Mouse (Mus musculus): ENCODE measurements around the gene Gm3250. TPM values are rescaled to one million over a fixed set of nuclear protein-coding genes. Genes with fewer than 3 reads are reported as not detected.

Gene Gm3250
- total RNA-seq, 2 experiments from 2014 or later = not detected

DNA sequence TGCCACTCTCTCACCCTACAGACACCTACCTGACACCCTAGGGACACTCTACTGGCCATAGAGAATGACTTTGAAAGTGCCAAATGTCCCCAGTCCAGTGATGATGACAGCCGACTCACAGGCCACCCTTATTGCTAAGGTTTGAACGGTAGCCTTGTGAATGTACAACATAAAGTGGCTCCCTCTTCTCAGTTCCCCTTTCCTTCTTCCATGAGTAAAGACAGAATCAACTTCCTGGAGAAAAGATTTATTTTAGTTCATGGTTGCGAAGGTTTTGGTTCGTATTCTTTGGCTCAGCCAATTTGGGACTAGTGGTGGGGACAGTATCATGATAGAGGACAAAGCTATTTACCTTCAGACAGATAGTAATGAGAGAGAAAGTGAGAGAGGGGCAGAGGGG, 43.4 kb downstream of the Gm3250 start:
- intact Hi-C loops (cut with DNase I) = no loop called here
- H3K27ac ChIP-seq = no peak overlapping the region
- DNase-seq (ENCODE audit: extremely low spot score in 1 of 2, low spot score in 2 of 2) = no peak
- no peak overlapping the region for H3K4me3 ChIP-seq
- no peak for TF ChIP-seq CTCF (IDR thresholded peaks at IDR 0.05)

DNA sequence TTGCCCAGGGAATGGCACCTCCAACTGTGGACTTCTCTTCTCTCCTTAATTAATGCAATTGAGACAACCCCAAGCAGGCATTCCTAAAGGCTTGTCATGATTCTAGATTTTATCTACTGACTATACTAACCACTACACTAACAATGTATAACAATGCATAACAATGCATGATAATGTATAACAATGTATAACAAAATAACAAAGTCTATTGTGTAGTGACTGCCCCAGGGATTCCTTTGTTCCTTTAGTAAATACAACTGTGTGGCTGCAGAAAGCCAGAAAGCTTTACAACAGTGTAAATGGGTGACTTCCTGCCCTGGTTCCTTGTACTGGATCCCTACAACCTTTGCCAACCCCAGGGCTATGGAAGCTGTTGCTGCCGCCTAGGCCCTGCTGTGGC, 46.4 kb downstream of the Gm3250 start:
- intact Hi-C loops (cut with DNase I) = no loop called here
- Histone ChIP-seq H3K27ac (no peak overlapping the region), H3K4me3 (no peak overlapping the region)
- no peak for DNase-seq (ENCODE audit: extremely low spot score in 1 of 2, low spot score in 2 of 2)
- TF ChIP-seq CTCF (IDR thresholded peaks at IDR 0.05) = no peak

Other genes starting within 250 kb of the Gm3250 start
- gene Pttg1ip, start 200.8 kb downstream of the Gm3250 start, total RNA-seq (2021) = 10 to 100 TPM; 71.6 to 77.6 TPM
- 100 to 1,000 TPM; 142 to 156 TPM for gene Sumo3, start 176.4 kb downstream of the Gm3250 start, total RNA-seq (2021)
- gene Gm49325, start 176.3 kb downstream of the Gm3250 start, total RNA-seq (2021) = 1 to 10 TPM; 2.0 to 5.3 TPM
- 10 to 100 TPM; 47.4 to 48.0 TPM for gene Ube2g2, start 160.3 kb downstream of the Gm3250 start, total RNA-seq (2021)
- under 1 TPM; 0.18 to 0.21 TPM for gene Tspear, start 96.0 kb downstream of the Gm3250 start, total RNA-seq (2021)
- not detected for gene Gm19402, start 91.8 kb downstream of the Gm3250 start, total RNA-seq (2021)
- not detected for gene Gm9508, start 85.3 kb downstream of the Gm3250 start, total RNA-seq (2021)
- gene Gm10272, start 75.9 kb downstream of the Gm3250 start, total RNA-seq (2021) = not detected
- gene Gm10024, start 71.1 kb downstream of the Gm3250 start, total RNA-seq (2021) = not detected
- not detected for gene Gm10142, start 66.7 kb downstream of the Gm3250 start, total RNA-seq (2021)
- gene Krtap12-1, start 61.9 kb downstream of the Gm3250 start, total RNA-seq (2021) = not detected
- gene Gm10100, start 56.1 kb downstream of the Gm3250 start, total RNA-seq (2021) = not detected
- gene Gm18596, start 39.9 kb downstream of the Gm3250 start, total RNA-seq (2021) = not detected
- not detected for gene Gm9736, start 31.2 kb downstream of the Gm3250 start, total RNA-seq (2021)
- not detected for gene Gm3233, start 22.9 kb downstream of the Gm3250 start, total RNA-seq (2021)
- gene Gm3238, start 11.2 kb downstream of the Gm3250 start, total RNA-seq (2021) = not detected
- not detected for gene Gm7138, start 5.6 kb downstream of the Gm3250 start, total RNA-seq (2021)
- gene Gm7137, start 5.7 kb upstream of the Gm3250 start, total RNA-seq (2021) = not detected
- gene Gm9639, start 12.5 kb upstream of the Gm3250 start, total RNA-seq (2021) = not detected
- gene Gm19668, start 16.6 kb upstream of the Gm3250 start, total RNA-seq (2021) = not detected
- gene Gm9507, start 29.3 kb upstream of the Gm3250 start, total RNA-seq (2021) = not detected
- gene Gm2696, start 32.1 kb upstream of the Gm3250 start, total RNA-seq (2021) = not detected
- not detected for gene Krtap10-4, start 44.6 kb upstream of the Gm3250 start, total RNA-seq (2021)
- gene Krtap10-10, start 53.4 kb upstream of the Gm3250 start, total RNA-seq (2021) = not detected
- not detected for gene Gm36176, start 64.3 kb upstream of the Gm3250 start, total RNA-seq (2021)
- not detected for gene Gm10318, start 70.3 kb upstream of the Gm3250 start, total RNA-seq (2021)
- not detected for gene Gm3285, start 79.4 kb upstream of the Gm3250 start, total RNA-seq (2021)
- 1 to 10 TPM; 9.5 to 9.8 TPM for gene Lrrc3, start 120.0 kb upstream of the Gm3250 start, total RNA-seq (2021)
- gene Trpm2, start 188.0 kb upstream of the Gm3250 start, total RNA-seq (2021) = 10 to 100 TPM; 44.7 to 50.3 TPM
- gene 1810043G02Rik, start 196.0 kb upstream of the Gm3250 start, total RNA-seq (2021) = 10 to 100 TPM; 33.9 to 34.0 TPM
- 100 to 1,000 TPM; 141 to 149 TPM for gene Pfkl, start 227.5 kb upstream of the Gm3250 start, total RNA-seq (2021)